ENCODE assay signal across 8 mouse cellular contexts in genomic region chr2:14055168-14055565, GRCm38 (mm10). TPM values are rescaled to one million over a fixed set of nuclear protein-coding genes. Genes with fewer than 3 reads are reported as not detected.
DNase-seq lines count a peak whose midpoint lies in the region; ATAC-seq and TF ChIP-seq lines count a peak whose summit lies in the region.

No protein-coding gene starts in this region.

- H3K9ac ChIP-seq in embryonic facial prominence, embryonic 14.5 days (ENCODE audit: low read depth, low read length): peak overlapping the region; percentile 80
- peak overlapping the region; percentile 88 for H3K9ac ChIP-seq in heart, embryonic 11.5 days (ENCODE audit: low read depth, low read length)
- peak overlapping the region; percentile 48 for H3K9ac ChIP-seq in lung, postnatal 0 days (replicated peaks; ENCODE audit: low read depth)

- H3K27ac ChIP-seq in embryonic facial prominence, embryonic 14.5 days (replicated peaks; ENCODE audit: low read depth, low read length): peak overlapping the region; percentile 82
- H3K27ac ChIP-seq in heart, embryonic 11.5 days (ENCODE audit: low read depth, low read length): peak overlapping the region; percentile 97
- peak overlapping the region; percentile 80 for H3K27ac ChIP-seq in lung, postnatal 0 days (ENCODE audit: low read length)

- DNase-seq in B cell, adult 2 months: peak; percentile 5 to 25
- peak; percentile 65 to 71 for DNase-seq in adrenal gland, adult 18-20 months (ENCODE audit: low spot score in 2 of 2)
- DNase-seq in embryonic facial prominence, embryonic 14.5 days (ENCODE audit: low spot score): no peak
- peak; percentile 52 for DNase-seq in kidney, adult 9 months
- DNase-seq in lung, postnatal 0 days (ENCODE audit: low spot score): peak; percentile 75
- DNase-seq in ovary, postnatal 10 days (ENCODE audit: low spot score): peak; percentile 21
- peak; percentile 65 to 70 for DNase-seq in urinary bladder, postnatal 4 days (ENCODE audit: low spot score in 2 of 2)

- no peaks in the 10 kb centered on the region for H3K4me1 ChIP-seq in embryonic facial prominence, embryonic 14.5 days (ENCODE audit: control insufficient read depth, insufficient read depth, low read length)
- peaks cover 12% of the 10 kb centered on the region for H3K4me1 ChIP-seq in heart, embryonic 11.5 days (ENCODE audit: control insufficient read depth, insufficient read depth, low read length)
- no peaks in the 10 kb centered on the region for H3K4me1 ChIP-seq in lung, postnatal 0 days (ENCODE audit: insufficient read depth, low read depth, low read length)

- H3K9me3 ChIP-seq in embryonic facial prominence, embryonic 14.5 days (ENCODE audit: control insufficient read depth, low read length): no peaks in the 10 kb centered on the region
- H3K9me3 ChIP-seq in heart, embryonic 11.5 days (replicated peaks; ENCODE audit: control insufficient read depth, low read length): no peaks in the 10 kb centered on the region
- no peaks in the 10 kb centered on the region for H3K9me3 ChIP-seq in lung, postnatal 0 days (ENCODE audit: low read length)

- TF ChIP-seq CTCF in lung, postnatal 0 days (IDR thresholded peaks at IDR 0.05): no peak

- no peak for TF ChIP-seq EP300 in lung, postnatal 0 days (IDR thresholded peaks at IDR 0.05)

- H3K4me2 ChIP-seq in embryonic facial prominence, embryonic 14.5 days (ENCODE audit: low read depth, low read length): peak overlapping the region; percentile 83
- H3K4me2 ChIP-seq in heart, embryonic 11.5 days: peak overlapping the region; percentile 73
- H3K4me2 ChIP-seq in lung, postnatal 0 days (replicated peaks; ENCODE audit: low read depth, low read length): peak overlapping the region; percentile 75

- H3K4me3 ChIP-seq in embryonic facial prominence, embryonic 14.5 days (ENCODE audit: low read depth, low read length): peak overlapping the region; percentile 79
- H3K4me3 ChIP-seq in heart, embryonic 11.5 days (ENCODE audit: low read depth, low read length): peak overlapping the region; percentile 77
- H3K4me3 ChIP-seq in lung, postnatal 0 days (ENCODE audit: low read depth, low read length): peak overlapping the region; percentile 83

- no peaks in the 10 kb centered on the region for H3K27me3 ChIP-seq in embryonic facial prominence, embryonic 14.5 days (replicated peaks; ENCODE audit: control insufficient read depth, insufficient read depth, low read length)
- no peaks in the 10 kb centered on the region for H3K27me3 ChIP-seq in heart, embryonic 11.5 days (ENCODE audit: control insufficient read depth, insufficient read depth, low read length)
- H3K27me3 ChIP-seq in lung, postnatal 0 days (replicated peaks; ENCODE audit: insufficient read depth, low read length): no peaks in the 10 kb centered on the region

- no peaks in the 10 kb centered on the region for H3K36me3 ChIP-seq in embryonic facial prominence, embryonic 14.5 days (ENCODE audit: control insufficient read depth, insufficient read depth, low read length)
- no peaks in the 10 kb centered on the region for H3K36me3 ChIP-seq in heart, embryonic 11.5 days (ENCODE audit: control insufficient read depth, insufficient read depth, low read length)
- no peaks in the 10 kb centered on the region for H3K36me3 ChIP-seq in lung, postnatal 0 days (ENCODE audit: insufficient read depth, low read length)

- ATAC-seq in embryonic facial prominence, embryonic 14.5 days (ENCODE audit: low read depth): peak; percentile 89
- ATAC-seq in heart, embryonic 11.5 days (replicated peaks; ENCODE audit: insufficient number of reproducible peaks, low FRiP score, low TSS enrichment): peak; percentile 91
- peak; percentile 86 for ATAC-seq in lung, postnatal 0 days

- WGBS in embryonic facial prominence, embryonic 14.5 days: 0% methylated on average over 6 of the region's 58 CpGs
- WGBS in heart, embryonic 11.5 days (ENCODE audit: insufficient replicate concordance): under 1% methylated on average over 50 of the region's 58 CpGs
- 0% methylated on average over 25 of the region's 58 CpGs for WGBS in lung, postnatal 0 days

RNA-seq across cellular contexts. Expression of gene Hacd1, which starts 0.8 kb away (rescaled TPM):
- 10 to 100 TPM; 18.9 to 27.9 TPM for total RNA-seq in adrenal gland, adult 18-20 months (2021)
- polyA plus RNA-seq in embryonic facial prominence, embryonic 14.5 days (2014; fragmentation: Nextera tagmentation; extraction: Ambion mirVana): 101 and 111 TPM in 2 replicates
- 260 and 270 TPM in 2 replicates for polyA plus RNA-seq in heart, embryonic 11.5 days (2014; fragmentation: Nextera tagmentation; extraction: Ambion mirVana)
- 105 and 106 TPM in 2 replicates for polyA plus RNA-seq in lung, postnatal 0 days (2015; fragmentation: Nextera tagmentation; extraction: Ambion mirVana)

RNA-seq across cellular contexts. Expression of gene Stam, which starts 18.7 kb away (rescaled TPM):
- 10 to 100 TPM; 49.0 to 56.1 TPM for total RNA-seq in adrenal gland, adult 18-20 months (2021)
- polyA plus RNA-seq in embryonic facial prominence, embryonic 14.5 days (2014; fragmentation: Nextera tagmentation; extraction: Ambion mirVana): 71.0 and 73.4 TPM in 2 replicates
- 63.3 and 76.9 TPM in 2 replicates for polyA plus RNA-seq in heart, embryonic 11.5 days (2014; fragmentation: Nextera tagmentation; extraction: Ambion mirVana)
- polyA plus RNA-seq in lung, postnatal 0 days (2015; fragmentation: Nextera tagmentation; extraction: Ambion mirVana): 46.7 and 51.8 TPM in 2 replicates
